Mouse (Mus musculus) MEL (cell line): ENCODE data around the gene Gtf2ird1.

Source experiments
- CHD2 ChIP-seq: IDR thresholded peaks from 2 replicates; pipeline ENCODE4 v1.6.1; 2011; ENCODE audit warnings: low read length, improper control_type of control experiment
- CTCF ChIP-seq, 3 experiments: IDR thresholded peaks in 2 of 3; conservative IDR thresholded peaks in 1 of 3; 2 replicates each; pipeline ENCODE4 v1.5.1; 2011 to 2012; ENCODE audit warnings: low read length in 3 of 3, low read depth in 2 of 3, mild to moderate bottlenecking in 2 of 3, improper control_type of control experiment in 1 of 3, inconsistent platforms in 1 of 3, mixed read lengths in 1 of 3, moderate library complexity in 1 of 3; ENCODE audit not compliant: control insufficient read depth in 1 of 3, insufficient read depth in 1 of 3, poor library complexity in 1 of 3, severe bottlenecking in 1 of 3
- GATA1 ChIP-seq: IDR thresholded peaks from 2 replicates; pipeline ENCODE4 v1.6.1; 2011; ENCODE audit warnings: low read depth, low read length, improper control_type of control experiment
- POLR2AphosphoS2 ChIP-seq: IDR thresholded peaks from 2 replicates; pipeline ENCODE4 v1.6.1; 2011; ENCODE audit warnings: low read length, improper control_type of control experiment
- SMC3 ChIP-seq: IDR thresholded peaks from 2 replicates; pipeline ENCODE4 v1.6.1; 2011; ENCODE audit warnings: low read depth, low read length, improper control_type of control experiment

DNA sequence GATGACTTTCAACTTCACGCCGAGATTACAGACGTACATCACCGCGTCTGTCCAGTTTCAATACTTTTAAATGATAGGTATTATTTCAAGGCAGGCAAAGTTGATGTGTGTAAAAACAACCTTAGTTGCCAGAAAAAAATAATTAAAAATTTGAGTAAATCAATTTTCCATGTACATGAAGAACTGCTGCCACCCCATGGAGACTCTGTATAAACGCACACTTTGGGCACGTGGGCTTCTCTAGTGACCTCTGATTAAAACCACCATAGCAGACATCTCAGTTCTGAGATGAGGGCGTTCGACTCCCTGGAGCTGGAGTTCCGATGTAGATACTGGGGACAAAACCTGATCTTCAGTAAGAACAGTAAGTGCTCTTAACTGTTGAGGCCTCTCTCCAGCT lies 115.2 kb downstream of the Gtf2ird1 start:
- TF ChIP-seq CTCF (IDR thresholded peaks at IDR 0.05 in 2 of 3, conservative IDR thresholded peaks at IDR 0.05 in 1 of 3; ENCODE audit: control insufficient read depth in 1 of 3, insufficient read depth in 1 of 3, low read depth in 2 of 3, low read length in 3 of 3, poor library complexity in 1 of 3, severe bottlenecking in 1 of 3) (peak; percentile 49 to 80 (median 52)), GATA1 (no peak), CHD2 (no peak), SMC3 (peak; percentile 81), POLR2AphosphoS2 (no peak)
